Mouse (Mus musculus) heart, adult 2 months (tissue): ENCODE measurements at regions not wholly inside any gene's neighbourhood (a gene's known extent, or its start where the extent isn't known, plus 50 kb on each side); places are given as distances from the start of the nearest gene placed in this dataset.

Experiments used
- CTCF ChIP-seq: fragments of 200-600 bp; IDR thresholded peaks from 2 replicates; pipeline ENCODE4 v1.8.1; 2022; ENCODE audit warnings: antibody characterized with exemption, mild to moderate bottlenecking, moderate library complexity
- POLR2A ChIP-seq: fragments of 200-500 bp; IDR thresholded peaks from 2 replicates; pipeline ENCODE4 v1.6.1; 2011; ENCODE audit warnings: mild to moderate bottlenecking, low read depth, low read length, control low read depth; ENCODE audit not compliant: insufficient read depth

GRCm38 (mm10) chr1:138343451-138343850, 69.9 kb downstream of the Atp6v1g3 start:
- TF ChIP-seq CTCF: no peak
- no peak for TF ChIP-seq POLR2A
